Mouse (Mus musculus): Measurements from ENCODE around the gene Kpna2. TPM values are rescaled to one million over a fixed set of nuclear protein-coding genes. Genes with fewer than 3 reads are reported as not detected.

Gene Kpna2
- total RNA-seq, 1 experiment: 245 TPM

DNA sequence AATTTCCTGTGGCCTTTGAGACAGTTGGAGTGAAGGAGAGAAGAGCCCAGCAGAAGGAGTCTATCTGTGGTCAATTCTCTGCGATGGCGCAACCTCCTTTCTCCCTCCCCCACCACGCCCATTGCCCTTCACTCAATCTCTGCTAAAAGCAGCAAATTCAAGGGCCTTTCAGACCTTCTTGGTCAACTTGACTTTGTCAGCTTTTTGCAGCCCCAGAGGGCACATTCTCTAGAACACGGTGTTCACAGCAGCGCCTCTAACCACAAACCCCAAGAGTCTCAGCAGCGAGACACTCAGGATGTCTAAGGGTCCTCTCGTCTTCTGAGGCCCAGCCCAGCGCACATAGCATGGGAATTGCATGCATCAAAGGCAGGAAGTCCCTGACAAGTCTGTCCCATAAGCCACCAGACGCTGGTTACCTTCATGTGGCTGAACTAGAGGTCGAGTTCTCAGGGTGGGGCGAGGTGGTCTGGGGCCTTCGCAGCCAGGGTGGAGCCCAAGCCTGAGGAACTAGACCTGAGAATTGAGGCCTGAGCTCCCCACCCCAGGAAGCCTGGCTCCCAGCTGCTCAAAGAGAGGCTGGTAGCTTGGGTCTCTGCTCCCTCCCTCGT, 37.8 kb downstream of the Kpna2 start:
- H3K9me3 ChIP-seq (ENCODE audit: control insufficient read depth, insufficient read depth, low read depth, low read length): no peaks in the 10 kb centered on the region
- no peak overlapping the region for H3K27ac ChIP-seq (ENCODE audit: insufficient read depth, low read depth, low read length, poor library complexity, severe bottlenecking)
- in situ Hi-C loops (cut with MboI; ENCODE audit: low sequenced_read_pairs in 2 of 2, unreplicated experiment in 2 of 2): no loop called here
- peaks cover 0 to 6% of the 10 kb centered on the region in 2 experiments; a peak in 1 of 4 replicates for H3K4me1 ChIP-seq (ENCODE audit: control insufficient read depth in 2 of 2, insufficient read depth in 2 of 2, low read length in 2 of 2, poor library complexity in 1 of 2)
- no peak overlapping the region for H3K9ac ChIP-seq (ENCODE audit: insufficient read depth, low read depth, low read length, poor library complexity, severe bottlenecking)
- no peaks in the 10 kb centered on the region for H3K36me3 ChIP-seq (ENCODE audit: control insufficient read depth, insufficient read depth, low read length, poor library complexity, severe bottlenecking)
- TF ChIP-seq ZC3H11A (IDR thresholded peaks at IDR 0.05; ENCODE audit: borderline replicate concordance, low read depth, low read length): no peak
- no peak for TF ChIP-seq ZNF384 (IDR thresholded peaks at IDR 0.05; ENCODE audit: low read depth, low read length)
- no peak for TF ChIP-seq HCFC1 (IDR thresholded peaks at IDR 0.05; ENCODE audit: borderline replicate concordance, insufficient read depth, low read length)
- no peak for TF ChIP-seq MAFK (IDR thresholded peaks at IDR 0.05; ENCODE audit: insufficient read depth, low read depth, low read length)
- no peak for TF ChIP-seq CHD2 (IDR thresholded peaks at IDR 0.05; ENCODE audit: low read depth, low read length)
- no peak overlapping the region for H3K4me3 ChIP-seq (ENCODE audit: insufficient read depth in 1 of 2, low read depth in 1 of 2, low read length in 2 of 2, poor library complexity in 1 of 2, severe bottlenecking in 1 of 2)
- no peak for DNase-seq (ENCODE audit: low read depth, low spot score)

DNA sequence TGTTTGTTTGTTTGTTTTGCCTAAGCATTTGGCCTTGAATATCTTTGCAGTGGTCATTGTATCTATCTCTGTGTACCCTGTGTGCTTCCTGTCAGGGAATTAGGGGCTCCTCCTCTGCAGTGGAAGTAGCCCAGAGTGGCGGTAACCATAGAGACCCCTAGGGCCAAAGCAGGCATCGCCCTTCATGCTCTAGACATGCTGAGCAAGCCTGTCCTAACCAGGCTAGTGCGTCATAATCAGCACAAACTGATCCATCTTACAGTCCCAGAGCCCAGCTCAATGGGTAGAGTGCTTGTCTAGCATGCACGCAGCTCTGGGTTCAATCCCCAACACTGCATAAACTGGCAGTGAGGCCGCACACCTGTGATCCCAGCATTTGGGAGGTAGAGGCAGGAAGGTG, 40.2 kb downstream of the Kpna2 start:
- no peak overlapping the region for H3K4me3 ChIP-seq (ENCODE audit: insufficient read depth in 1 of 2, low read depth in 1 of 2, low read length in 2 of 2, poor library complexity in 1 of 2, severe bottlenecking in 1 of 2)
- H3K9me3 ChIP-seq (ENCODE audit: control insufficient read depth, insufficient read depth, low read depth, low read length): no peaks in the 10 kb centered on the region
- DNase-seq (ENCODE audit: low read depth, low spot score): no peak
- H3K36me3 ChIP-seq (ENCODE audit: control insufficient read depth, insufficient read depth, low read length, poor library complexity, severe bottlenecking): no peaks in the 10 kb centered on the region
- no peak overlapping the region; the same call in 1 of the 2 replicates for H3K27ac ChIP-seq (ENCODE audit: insufficient read depth, low read depth, low read length, poor library complexity, severe bottlenecking)
- TF ChIP-seq HCFC1 (IDR thresholded peaks at IDR 0.05; ENCODE audit: borderline replicate concordance, insufficient read depth, low read length): no peak
- TF ChIP-seq CHD2 (IDR thresholded peaks at IDR 0.05; ENCODE audit: low read depth, low read length): no peak
- H3K4me1 ChIP-seq (ENCODE audit: control insufficient read depth in 2 of 2, insufficient read depth in 2 of 2, low read length in 2 of 2, poor library complexity in 1 of 2): peaks cover 0 to 6% of the 10 kb centered on the region in 2 experiments; a peak in 1 of 4 replicates
- H3K9ac ChIP-seq (ENCODE audit: insufficient read depth, low read depth, low read length, poor library complexity, severe bottlenecking): no peak overlapping the region
- in situ Hi-C loops (cut with MboI; ENCODE audit: low sequenced_read_pairs in 2 of 2, unreplicated experiment in 2 of 2): no loop called here

DNA sequence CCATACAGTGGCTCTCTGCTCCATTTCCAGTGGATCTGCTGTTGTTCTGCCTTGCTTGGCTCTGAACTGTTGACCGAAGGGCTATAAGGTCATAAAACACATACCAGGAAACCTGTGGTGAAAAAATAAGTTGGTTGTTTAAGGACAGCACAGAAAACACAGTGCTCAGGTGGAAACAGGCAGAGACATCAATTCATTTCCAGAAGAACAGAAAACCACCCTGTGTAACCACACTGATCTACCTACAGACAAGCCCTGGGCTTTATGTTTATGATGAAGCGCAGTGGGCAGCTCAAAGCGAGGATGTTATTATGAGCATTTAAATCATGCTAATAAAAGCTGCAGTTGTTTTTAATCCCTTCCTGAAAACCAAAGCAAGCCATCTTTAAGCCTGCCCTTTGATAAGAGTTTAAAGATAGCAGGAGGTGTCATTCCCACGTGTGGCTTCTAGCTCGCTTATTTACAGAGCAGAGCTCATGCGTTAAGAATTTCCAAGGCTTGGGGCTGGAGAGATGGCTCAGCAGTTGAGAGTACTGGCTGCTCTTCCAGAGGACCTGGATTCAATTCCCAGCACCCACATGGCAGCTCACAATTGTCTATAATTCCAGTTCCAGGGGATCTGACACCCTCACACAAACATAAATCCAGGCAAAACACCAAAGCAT, 40.8 kb downstream of the Kpna2 start:
- no peaks in the 10 kb centered on the region for H3K9me3 ChIP-seq (ENCODE audit: control insufficient read depth, insufficient read depth, low read depth, low read length)
- peaks cover 0 to 6% of the 10 kb centered on the region in 2 experiments; a peak in 1 of 4 replicates for H3K4me1 ChIP-seq (ENCODE audit: control insufficient read depth in 2 of 2, insufficient read depth in 2 of 2, low read length in 2 of 2, poor library complexity in 1 of 2)
- no peak overlapping the region for H3K27ac ChIP-seq (ENCODE audit: insufficient read depth, low read depth, low read length, poor library complexity, severe bottlenecking)
- no peak overlapping the region for H3K4me3 ChIP-seq (ENCODE audit: insufficient read depth in 1 of 2, low read depth in 1 of 2, low read length in 2 of 2, poor library complexity in 1 of 2, severe bottlenecking in 1 of 2)
- DNase-seq (ENCODE audit: low read depth, low spot score): no peak
- TF ChIP-seq ZC3H11A (IDR thresholded peaks at IDR 0.05; ENCODE audit: borderline replicate concordance, low read depth, low read length): no peak
- no peak for TF ChIP-seq ZNF384 (IDR thresholded peaks at IDR 0.05; ENCODE audit: low read depth, low read length)
- no peak for TF ChIP-seq HCFC1 (IDR thresholded peaks at IDR 0.05; ENCODE audit: borderline replicate concordance, insufficient read depth, low read length)
- no peak for TF ChIP-seq MAFK (IDR thresholded peaks at IDR 0.05; ENCODE audit: insufficient read depth, low read depth, low read length)
- in situ Hi-C loops (cut with MboI; ENCODE audit: low sequenced_read_pairs in 2 of 2, unreplicated experiment in 2 of 2): no loop called here
- H3K9ac ChIP-seq (ENCODE audit: insufficient read depth, low read depth, low read length, poor library complexity, severe bottlenecking): no peak overlapping the region
- no peaks in the 10 kb centered on the region for H3K36me3 ChIP-seq (ENCODE audit: control insufficient read depth, insufficient read depth, low read length, poor library complexity, severe bottlenecking)

DNA sequence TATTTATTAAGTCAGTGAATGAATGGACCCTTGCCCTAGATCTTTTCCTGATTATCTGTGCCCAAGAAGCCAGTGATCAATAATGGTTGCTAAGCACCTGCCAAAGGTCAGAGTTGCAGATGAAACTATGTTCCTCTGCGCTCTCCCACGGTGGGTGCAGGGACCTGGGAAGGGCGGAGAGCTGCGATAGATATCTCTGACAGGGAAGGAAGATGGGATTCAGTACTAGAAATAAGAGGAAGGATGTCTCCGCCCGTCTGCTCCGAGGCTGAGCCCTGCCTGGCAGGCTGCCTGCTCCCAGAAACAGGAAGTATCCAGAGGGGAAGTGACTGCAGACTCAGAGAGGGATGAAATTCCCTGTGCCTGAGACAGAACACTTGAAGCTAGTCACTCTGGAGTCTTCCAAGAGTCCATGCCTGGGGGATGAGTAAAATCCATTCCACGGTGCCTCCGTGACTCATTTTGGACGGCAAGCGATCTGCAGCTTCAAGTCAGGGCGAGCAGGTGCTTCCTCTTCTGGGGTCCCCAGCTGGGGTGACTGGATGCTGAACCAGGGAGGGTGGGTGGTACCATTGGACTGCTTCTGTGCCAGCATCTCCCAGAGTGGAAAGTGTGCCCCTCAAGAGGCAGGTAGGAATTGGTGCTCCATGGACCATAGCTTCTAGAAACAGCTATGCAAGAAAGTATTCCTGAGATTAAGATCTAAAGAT, 41.9 kb downstream of the Kpna2 start:
- in situ Hi-C loops (cut with MboI; ENCODE audit: low sequenced_read_pairs in 2 of 2, unreplicated experiment in 2 of 2): no loop called here
- no peak for TF ChIP-seq HCFC1 (IDR thresholded peaks at IDR 0.05; ENCODE audit: borderline replicate concordance, insufficient read depth, low read length)
- TF ChIP-seq ZC3H11A (IDR thresholded peaks at IDR 0.05; ENCODE audit: borderline replicate concordance, low read depth, low read length): no peak
- no peak for TF ChIP-seq MAFK (IDR thresholded peaks at IDR 0.05; ENCODE audit: insufficient read depth, low read depth, low read length)
- no peak for TF ChIP-seq ZNF384 (IDR thresholded peaks at IDR 0.05; ENCODE audit: low read depth, low read length)
- TF ChIP-seq CHD2 (IDR thresholded peaks at IDR 0.05; ENCODE audit: low read depth, low read length): no peak
- no peak overlapping the region for H3K9ac ChIP-seq (ENCODE audit: insufficient read depth, low read depth, low read length, poor library complexity, severe bottlenecking)
- no peak overlapping the region; a peak in 1 of 4 replicates for H3K4me3 ChIP-seq (ENCODE audit: insufficient read depth in 1 of 2, low read depth in 1 of 2, low read length in 2 of 2, poor library complexity in 1 of 2, severe bottlenecking in 1 of 2)
- no peaks in the 10 kb centered on the region for H3K9me3 ChIP-seq (ENCODE audit: control insufficient read depth, insufficient read depth, low read depth, low read length)
- no peak for DNase-seq (ENCODE audit: low read depth, low spot score)
- H3K4me1 ChIP-seq (ENCODE audit: control insufficient read depth in 2 of 2, insufficient read depth in 2 of 2, low read length in 2 of 2, poor library complexity in 1 of 2): peaks cover 0 to 6% of the 10 kb centered on the region in 2 experiments; a peak in 1 of 4 replicates
- H3K27ac ChIP-seq (ENCODE audit: insufficient read depth, low read depth, low read length, poor library complexity, severe bottlenecking): no peak overlapping the region
- H3K36me3 ChIP-seq (ENCODE audit: control insufficient read depth, insufficient read depth, low read length, poor library complexity, severe bottlenecking): no peaks in the 10 kb centered on the region

All from ES-E14 (cell line).